7 mouse cellular contexts compared by ENCODE assay signal in the genomic region with DNA sequence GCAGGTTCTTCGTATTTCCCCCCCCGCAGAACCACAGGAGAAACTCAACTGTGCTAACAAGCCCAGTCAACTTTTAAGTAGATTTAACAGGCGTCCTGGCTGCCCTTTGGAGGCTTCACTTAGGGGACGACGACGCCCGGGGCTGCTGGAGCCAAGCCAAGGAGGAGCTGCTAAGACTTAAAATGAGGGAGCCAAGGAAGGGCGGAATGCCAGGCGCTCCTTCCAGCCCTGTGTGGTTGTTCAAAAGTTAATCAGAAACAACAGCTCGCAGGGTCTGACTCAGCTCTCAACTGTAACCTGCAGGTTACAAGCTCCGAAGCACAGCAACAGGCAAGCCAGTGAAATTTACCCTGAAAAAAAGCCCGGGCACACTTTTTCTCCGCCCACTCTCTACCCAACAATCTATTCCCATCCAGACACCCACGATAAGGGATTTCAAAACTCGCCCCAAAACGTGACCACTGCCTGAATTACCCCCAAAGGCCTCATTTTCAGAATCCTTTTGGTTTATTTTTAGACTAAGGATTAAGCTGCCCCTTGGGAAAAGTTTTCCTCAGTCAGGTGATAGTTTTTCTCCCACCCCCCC. TPM values are rescaled to one million over a fixed set of nuclear protein-coding genes. Genes with fewer than 3 reads are reported as not detected.
A peak's percentile ranks its signal among the peaks of the same experiment; 100 is the strongest.
DNase-seq lines count a peak whose midpoint lies in the region; ATAC-seq lines count a peak whose summit lies in the region.

No protein-coding gene starts in this region.

- H3K4me2 ChIP-seq in intestine, embryonic 15.5 days (replicated peaks): peak overlapping the region; percentile 70
- H3K4me2 ChIP-seq in limb, embryonic 13.5 days (replicated peaks): peak overlapping the region; percentile 81
- H3K4me2 ChIP-seq in midbrain, embryonic 14.5 days (ENCODE audit: low read length): peak overlapping the region; percentile 88

- no peaks in the 10 kb centered on the region for H3K9me3 ChIP-seq in embryonic facial prominence, embryonic 10.5 days
- H3K9me3 ChIP-seq in intestine, embryonic 15.5 days: no peaks in the 10 kb centered on the region
- H3K9me3 ChIP-seq in limb, embryonic 13.5 days: no peaks in the 10 kb centered on the region
- H3K9me3 ChIP-seq in midbrain, embryonic 14.5 days (ENCODE audit: control insufficient read depth, low read length): no peaks in the 10 kb centered on the region

- peak overlapping the region; percentile 91 for H3K4me3 ChIP-seq in embryonic facial prominence, embryonic 10.5 days
- H3K4me3 ChIP-seq in intestine, embryonic 15.5 days (replicated peaks): peak overlapping the region; percentile 91
- peak overlapping the region; percentile 88 for H3K4me3 ChIP-seq in limb, embryonic 13.5 days
- peak overlapping the region; percentile 59 for H3K4me3 ChIP-seq in midbrain, embryonic 14.5 days (replicated peaks; ENCODE audit: low read depth, low read length)

- 0 out of 2 replicates have a peak, but pooled peaks cover 4% of the 10 kb centered on the region for H3K36me3 ChIP-seq in embryonic facial prominence, embryonic 10.5 days (replicated peaks)
- H3K36me3 ChIP-seq in intestine, embryonic 15.5 days: no peaks in the 10 kb centered on the region
- H3K36me3 ChIP-seq in limb, embryonic 13.5 days: no peaks in the 10 kb centered on the region
- no peaks in the 10 kb centered on the region for H3K36me3 ChIP-seq in midbrain, embryonic 14.5 days (ENCODE audit: control insufficient read depth, insufficient read depth, low read length)

- peak; percentile 31 for ATAC-seq in intestine, embryonic 15.5 days
- peak; percentile 21 for ATAC-seq in limb, embryonic 13.5 days (ENCODE audit: low FRiP score, low read depth)
- ATAC-seq in midbrain, embryonic 14.5 days (ENCODE audit: low FRiP score, low TSS enrichment): no peak

- peak overlapping the region; percentile 18 for H3K9ac ChIP-seq in intestine, embryonic 15.5 days
- peak overlapping the region; percentile 82 for H3K9ac ChIP-seq in limb, embryonic 13.5 days
- peak overlapping the region; percentile 45 for H3K9ac ChIP-seq in midbrain, embryonic 14.5 days (replicated peaks; ENCODE audit: low read length)

- peak; percentile 80 for DNase-seq in adrenal gland, postnatal 14 days
- peak; percentile 68 for DNase-seq in embryonic facial prominence, embryonic 10.5 days (ENCODE audit: low spot score)
- peak; percentile 56 to 78 for DNase-seq in gastrocnemius, postnatal 4 days (ENCODE audit: low spot score in 2 of 2)
- peak; percentile 76 for DNase-seq in midbrain, embryonic 14.5 days
- peak; percentile 62 to 80 for DNase-seq in spleen, postnatal 10 days (ENCODE audit: low spot score in 2 of 2)

- WGBS in embryonic facial prominence, embryonic 10.5 days: under 1% methylated on average over 16 of the region's 16 CpGs
- WGBS in intestine, embryonic 15.5 days: under 1% methylated on average over 16 of the region's 16 CpGs
- WGBS in limb, embryonic 13.5 days: under 1% methylated on average over 16 of the region's 16 CpGs
- under 1% methylated on average over 16 of the region's 16 CpGs for WGBS in midbrain, embryonic 14.5 days

- peaks cover 26% of the 10 kb centered on the region for H3K4me1 ChIP-seq in embryonic facial prominence, embryonic 10.5 days
- peaks cover 11% of the 10 kb centered on the region; the same call in 1 of the 2 replicates for H3K4me1 ChIP-seq in intestine, embryonic 15.5 days (replicated peaks)
- H3K4me1 ChIP-seq in limb, embryonic 13.5 days: peaks cover 23% of the 10 kb centered on the region
- peaks cover 18% of the 10 kb centered on the region for H3K4me1 ChIP-seq in midbrain, embryonic 14.5 days (ENCODE audit: control insufficient read depth, insufficient read depth, low read length)

- H3K27me3 ChIP-seq in embryonic facial prominence, embryonic 10.5 days (replicated peaks; ENCODE audit: low read depth, poor library complexity, severe bottlenecking): no peaks in the 10 kb centered on the region
- no peaks in the 10 kb centered on the region for H3K27me3 ChIP-seq in intestine, embryonic 15.5 days (replicated peaks)
- no peaks in the 10 kb centered on the region for H3K27me3 ChIP-seq in limb, embryonic 13.5 days
- H3K27me3 ChIP-seq in midbrain, embryonic 14.5 days (ENCODE audit: control insufficient read depth, insufficient read depth, low read length): no peaks in the 10 kb centered on the region

- H3K27ac ChIP-seq in embryonic facial prominence, embryonic 10.5 days (replicated peaks): peak overlapping the region; percentile 95
- peak overlapping the region; percentile 95 for H3K27ac ChIP-seq in intestine, embryonic 15.5 days
- peak overlapping the region; percentile 98 for H3K27ac ChIP-seq in limb, embryonic 13.5 days
- peak overlapping the region; percentile 93 for H3K27ac ChIP-seq in midbrain, embryonic 14.5 days (replicated peaks; ENCODE audit: low read depth, low read length)

RNA-seq across cellular contexts. Expression of a gene that starts 1.5 kb away (rescaled TPM):
- total RNA-seq in adrenal gland, postnatal 14 days (2021): 98.1 and 102 TPM in 2 replicates
- polyA plus RNA-seq in embryonic facial prominence, embryonic 10.5 days (2016; fragmentation: Nextera tagmentation; extraction: Ambion mirVana): 96.0 and 106 TPM in 2 replicates
- 10 to 100 TPM; 65.5 to 69.4 TPM for total RNA-seq in gastrocnemius, postnatal 4 days (2021)
- polyA plus RNA-seq in intestine, embryonic 15.5 days (2015; fragmentation: Nextera tagmentation; extraction: Ambion mirVana): 85.0 and 91.2 TPM in 2 replicates
- polyA plus RNA-seq in limb, embryonic 13.5 days (2015; fragmentation: Nextera tagmentation; extraction: Ambion mirVana): 117 and 118 TPM in 2 replicates
- 55.3 and 69.9 TPM in 2 replicates for polyA plus RNA-seq in midbrain, embryonic 14.5 days (2014; fragmentation: Nextera tagmentation; extraction: Ambion mirVana)

RNA-seq across cellular contexts. Expression of a gene that starts 39.8 kb away (rescaled TPM):
- total RNA-seq in adrenal gland, postnatal 14 days (2021): 8.1 and 9.1 TPM in 2 replicates
- polyA plus RNA-seq in embryonic facial prominence, embryonic 10.5 days (2016; fragmentation: Nextera tagmentation; extraction: Ambion mirVana): 59.2 and 59.4 TPM in 2 replicates
- 10 to 100 TPM in 1 of 2 experiments, 1 to 10 TPM in 1; 7.8 to 10.9 TPM for total RNA-seq in gastrocnemius, postnatal 4 days (2021)
- 39.3 and 45.8 TPM in 2 replicates for polyA plus RNA-seq in intestine, embryonic 15.5 days (2015; fragmentation: Nextera tagmentation; extraction: Ambion mirVana)
- polyA plus RNA-seq in limb, embryonic 13.5 days (2015; fragmentation: Nextera tagmentation; extraction: Ambion mirVana): 43.7 and 45.7 TPM in 2 replicates
- 5.1 and 8.7 TPM in 2 replicates for polyA plus RNA-seq in midbrain, embryonic 14.5 days (2014; fragmentation: Nextera tagmentation; extraction: Ambion mirVana)

RNA-seq across cellular contexts. Expression of a gene that starts 40.0 kb away (rescaled TPM):
- total RNA-seq in adrenal gland, postnatal 14 days (2021): 32.1 and 36.7 TPM in 2 replicates
- polyA plus RNA-seq in embryonic facial prominence, embryonic 10.5 days (2016; fragmentation: Nextera tagmentation; extraction: Ambion mirVana): 222 and 227 TPM in 2 replicates
- 10 to 100 TPM; 31.0 to 32.9 TPM for total RNA-seq in gastrocnemius, postnatal 4 days (2021)
- polyA plus RNA-seq in intestine, embryonic 15.5 days (2015; fragmentation: Nextera tagmentation; extraction: Ambion mirVana): 140 and 163 TPM in 2 replicates
- polyA plus RNA-seq in limb, embryonic 13.5 days (2015; fragmentation: Nextera tagmentation; extraction: Ambion mirVana): 168 and 186 TPM in 2 replicates
- polyA plus RNA-seq in midbrain, embryonic 14.5 days (2014; fragmentation: Nextera tagmentation; extraction: Ambion mirVana): 62.9 and 74.9 TPM in 2 replicates

Comparison
In these comparisons a context has a peak if more than half of its experiments do, and no peak if none do; other contexts are left out.
1. H3K9ac ChIP-seq: peak in every context shown above with its lines; median percentile 82 in limb, embryonic 13.5 days; 45 in midbrain, embryonic 14.5 days; 18 in intestine, embryonic 15.5 days.